Mouse (Mus musculus) forebrain, embryonic 15.5 days (tissue): Measurements from ENCODE around the gene Espn. TPM values are rescaled to one million over a fixed set of nuclear protein-coding genes. Genes with fewer than 3 reads are reported as not detected.

ENCODE experiments used
- ATAC-seq: fragments of 200-750 bp; cut with Nextera tagmentation; replicated peaks from 2 replicates; pipeline ENCODE4 v1.8.0; 2017; ENCODE audit warnings: mild to moderate bottlenecking, moderate TSS enrichment, moderate library complexity
- H3K27ac ChIP-seq: fragments of 300-500 bp; sonication (generic); replicated peaks from 2 replicates; pipeline ENCODE4 v1.5.1; 2015; ENCODE audit warnings: mild to moderate bottlenecking, inconsistent platforms
- H3K27me3 ChIP-seq: fragments of 300-500 bp; sonication (generic); 2 replicates; pipeline ENCODE4 v1.6.1; 2015; ENCODE audit warnings: inconsistent platforms
- H3K36me3 ChIP-seq: fragments of 300-500 bp; sonication (generic); 2 replicates; pipeline ENCODE4 v1.6.1; 2015; ENCODE audit warnings: mild to moderate bottlenecking, inconsistent platforms
- H3K4me1 ChIP-seq: fragments of 300-500 bp; sonication (generic); 2 replicates; pipeline ENCODE4 v1.6.1; 2015; ENCODE audit warnings: inconsistent platforms
- H3K4me2 ChIP-seq: fragments of 300-500 bp; sonication (generic); replicated peaks from 2 replicates; pipeline ENCODE4 v1.6.1; 2015; ENCODE audit warnings: mild to moderate bottlenecking, inconsistent platforms
- H3K4me3 ChIP-seq: fragments of 300-500 bp; sonication (generic); 2 replicates; pipeline ENCODE4 v1.5.1; 2015; ENCODE audit warnings: mild to moderate bottlenecking, inconsistent platforms
- H3K9ac ChIP-seq: fragments of 300-500 bp; sonication (generic); replicated peaks from 2 replicates; pipeline ENCODE4 v1.6.1; 2015; ENCODE audit warnings: mild to moderate bottlenecking, inconsistent platforms
- H3K9me3 ChIP-seq: fragments of 300-500 bp; sonication (generic); 2 replicates; pipeline ENCODE4 v1.6.1; 2016; ENCODE audit warnings: inconsistent platforms
- WGBS: fragments of 180-500 bp; shearing (Covaris S2); methylation state at CpG from one replicate; pipeline ENCODE4 v1.1.7; 2015; ENCODE audit warnings: mixed read lengths; 5-methylcytosine and 5-hydroxymethylcytosine counted together
- polyA plus RNA-seq: library from polyadenylated mRNA; unstranded; fragments of >200 nt; fragmentation: Nextera tagmentation; extraction: Ambion mirVana; gene quantifications from 2 replicates; pipeline ENCODE4 v1.2.1, GENCODE M21; 2015

Gene Espn
- polyA plus RNA-seq, 1 experiment from 2014 or later: 0.10 TPM

DNA sequence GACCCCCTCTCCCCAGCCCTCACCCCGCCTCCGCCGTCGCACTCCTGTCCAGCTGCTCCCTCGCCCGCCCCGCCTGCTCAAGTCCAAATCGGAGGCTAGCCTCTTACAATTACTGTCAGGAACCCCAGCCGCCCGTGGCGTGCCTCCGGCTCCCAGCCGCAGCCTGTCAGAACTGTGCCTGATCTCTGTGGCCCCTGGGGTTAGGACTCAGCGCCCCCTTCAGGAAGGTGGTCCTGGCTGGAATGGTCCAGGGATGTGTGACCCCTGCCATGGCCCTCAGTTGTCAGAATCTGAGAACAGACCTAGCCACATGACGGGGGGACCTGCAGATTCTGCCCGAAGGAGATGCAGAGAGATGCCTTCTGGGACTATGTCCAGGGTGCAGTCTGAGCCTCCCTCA is 38.1 kb downstream of the Espn start:
- peaks cover 46% of the 10 kb centered on the region for H3K27me3 ChIP-seq
- WGBS: 62% methylated on average over 16 of the region's 16 CpGs
- no peak overlapping the region for H3K27ac ChIP-seq
- H3K36me3 ChIP-seq: peaks cover 5% of the 10 kb centered on the region; the same call in 1 of the 2 replicates
- no peak overlapping the region for H3K9ac ChIP-seq
- H3K4me2 ChIP-seq: no peak overlapping the region
- H3K4me3 ChIP-seq: no peak overlapping the region
- H3K4me1 ChIP-seq: peaks cover 5% of the 10 kb centered on the region; the same call in 1 of the 2 replicates
- no peaks in the 10 kb centered on the region for H3K9me3 ChIP-seq
- no peak for ATAC-seq

DNA sequence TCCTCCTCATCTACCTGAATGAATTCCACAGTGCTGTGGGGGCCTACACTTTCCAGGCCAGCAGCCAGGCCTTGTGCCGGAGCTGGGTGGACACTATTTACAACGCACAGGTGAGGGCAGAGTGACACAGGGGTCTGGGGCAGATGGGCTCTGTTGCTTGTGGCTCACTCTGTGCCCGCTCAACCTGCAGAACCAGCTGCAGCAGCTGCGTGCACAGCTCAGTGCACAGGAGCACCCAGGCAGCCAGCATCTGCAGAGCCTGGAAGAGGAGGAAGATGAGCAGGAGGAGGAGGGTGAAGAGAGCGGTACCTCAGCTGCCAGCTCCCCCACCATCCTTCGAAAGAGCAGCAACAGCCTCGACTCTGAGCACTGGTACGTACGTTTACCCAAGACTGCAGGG is 39.8 kb downstream of the Espn start:
- H3K36me3 ChIP-seq: peaks cover 5% of the 10 kb centered on the region; the same call in 1 of the 2 replicates
- H3K4me1 ChIP-seq: peaks cover 19% of the 10 kb centered on the region
- 83% methylated on average over 9 of the region's 9 CpGs for WGBS
- no peaks in the 10 kb centered on the region for H3K9me3 ChIP-seq
- peaks cover 28% of the 10 kb centered on the region for H3K27me3 ChIP-seq
- H3K4me3 ChIP-seq: no peak overlapping the region
- H3K4me2 ChIP-seq: no peak overlapping the region
- no peak overlapping the region for H3K27ac ChIP-seq
- H3K9ac ChIP-seq: no peak overlapping the region
- no peak for ATAC-seq

- H3K27ac ChIP-seq: no peak overlapping the region
- H3K9me3 ChIP-seq: no peaks in the 10 kb centered on the region
- peaks cover 5% of the 10 kb centered on the region; the same call in 1 of the 2 replicates for H3K36me3 ChIP-seq
- peaks cover 12% of the 10 kb centered on the region for H3K27me3 ChIP-seq
- H3K4me2 ChIP-seq: no peak overlapping the region
- H3K4me1 ChIP-seq: peaks cover 15% of the 10 kb centered on the region
- no peak overlapping the region for H3K4me3 ChIP-seq
- 82% methylated on average over 4 of the region's 4 CpGs for WGBS
- ATAC-seq: no peak
- H3K9ac ChIP-seq: no peak overlapping the region
Observed at GRCm38 (mm10) chr4:152110689-152111088, 41.5 kb downstream of the Espn start.

DNA sequence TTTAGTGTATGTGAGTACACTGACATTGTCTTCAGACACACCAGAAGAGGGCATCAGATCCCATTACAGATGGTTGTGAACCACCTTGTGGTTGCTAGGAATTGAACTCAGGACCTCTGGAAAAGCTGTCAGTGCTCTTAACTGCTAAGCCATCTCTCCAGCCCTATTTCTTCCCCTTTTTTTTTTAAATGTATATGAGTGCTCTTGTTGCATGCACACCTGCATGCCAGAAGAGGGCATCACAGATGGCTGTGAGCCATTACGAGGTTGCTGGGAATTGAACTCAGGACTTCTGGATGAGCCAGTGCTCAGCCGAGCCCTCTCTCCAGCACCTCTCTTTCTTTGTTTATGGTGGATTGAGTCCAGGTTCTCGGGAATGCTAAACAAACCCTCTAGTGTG is 42.7 kb downstream of the Espn start:
- no peak overlapping the region for H3K4me2 ChIP-seq
- no peak overlapping the region for H3K9ac ChIP-seq
- peaks cover 15% of the 10 kb centered on the region for H3K4me1 ChIP-seq
- H3K4me3 ChIP-seq: no peak overlapping the region
- H3K36me3 ChIP-seq: peaks cover 5% of the 10 kb centered on the region; the same call in 1 of the 2 replicates
- H3K27me3 ChIP-seq: no peaks in the 10 kb centered on the region; the same call in 1 of the 2 replicates
- H3K27ac ChIP-seq: no peak overlapping the region
- WGBS: 88% methylated on average over 3 of the region's 3 CpGs
- no peaks in the 10 kb centered on the region for H3K9me3 ChIP-seq
- no peak for ATAC-seq

DNA sequence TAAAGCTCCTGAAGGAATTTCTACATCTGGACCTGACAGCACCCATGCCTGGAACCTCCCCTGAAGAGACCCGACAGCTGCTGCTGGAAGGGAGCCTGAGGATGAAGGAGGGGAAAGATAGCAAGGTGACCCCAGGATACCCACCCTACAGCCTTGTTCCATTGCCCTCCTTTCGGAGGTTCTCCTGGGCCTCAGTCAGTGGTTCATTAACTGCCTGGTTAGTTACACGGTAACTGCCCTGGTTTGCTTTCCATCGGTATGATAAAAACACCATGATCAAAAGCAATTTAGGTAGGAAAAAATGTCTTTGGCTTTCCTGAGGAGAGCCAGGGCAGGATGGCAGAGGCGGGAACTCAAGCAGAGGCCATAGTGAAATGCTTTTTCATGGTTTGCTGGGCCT is 43.5 kb downstream of the Espn start:
- H3K4me2 ChIP-seq: peak overlapping the region; percentile 54
- no peaks in the 10 kb centered on the region for H3K27me3 ChIP-seq
- no peak overlapping the region for H3K9ac ChIP-seq
- 91% methylated on average over 5 of the region's 5 CpGs for WGBS
- H3K36me3 ChIP-seq: peaks cover 7% of the 10 kb centered on the region; the same call in 1 of the 2 replicates
- H3K4me3 ChIP-seq: peak overlapping the region; percentile 33
- peaks cover 15% of the 10 kb centered on the region for H3K4me1 ChIP-seq
- no peak overlapping the region for H3K27ac ChIP-seq
- no peak for ATAC-seq
- no peaks in the 10 kb centered on the region for H3K9me3 ChIP-seq

DNA sequence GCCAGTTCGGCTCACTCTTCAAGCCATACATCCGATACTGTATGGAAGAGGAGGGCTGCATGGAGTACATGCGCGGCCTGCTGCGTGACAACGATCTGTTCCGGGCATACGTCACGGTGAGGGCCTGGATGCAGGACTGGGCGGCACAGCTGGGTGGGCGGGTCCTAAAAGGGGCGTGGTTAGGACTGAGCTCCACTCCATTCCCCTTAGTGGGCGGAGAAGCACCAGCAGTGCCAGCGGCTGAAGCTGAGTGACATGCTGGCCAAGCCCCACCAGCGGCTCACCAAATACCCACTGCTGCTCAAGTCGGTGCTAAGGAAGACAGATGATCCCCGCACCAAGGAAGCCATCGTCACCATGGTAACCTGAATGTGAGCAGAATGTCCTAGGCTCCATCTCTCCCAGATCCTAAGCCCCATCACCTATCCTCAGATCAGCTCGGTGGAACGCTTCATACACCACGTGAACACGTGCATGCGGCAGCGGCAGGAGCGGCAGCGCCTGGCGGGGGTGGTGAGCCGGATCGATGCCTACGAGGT is 44.1 kb downstream of the Espn start:
- H3K4me2 ChIP-seq: peak overlapping the region; percentile 54
- 0 out of 2 replicates have a peak overlapping the region, but pooled peaks have one; percentile 1 for H3K9ac ChIP-seq
- ATAC-seq: peak; percentile 88
- H3K27ac ChIP-seq: peak overlapping the region; percentile 45; the same call in 1 of the 2 replicates
- WGBS: 9% methylated on average over 30 of the region's 30 CpGs
- peak overlapping the region; percentile 33 for H3K4me3 ChIP-seq
- peaks cover 15% of the 10 kb centered on the region for H3K4me1 ChIP-seq
- no peaks in the 10 kb centered on the region for H3K9me3 ChIP-seq
- H3K27me3 ChIP-seq: no peaks in the 10 kb centered on the region
- peaks cover 7% of the 10 kb centered on the region; the same call in 1 of the 2 replicates for H3K36me3 ChIP-seq

- no peaks in the 10 kb centered on the region for H3K9me3 ChIP-seq
- H3K4me2 ChIP-seq: peak overlapping the region; percentile 54
- H3K9ac ChIP-seq: 0 out of 2 replicates have a peak overlapping the region, but pooled peaks have one; percentile 1
- peak overlapping the region; percentile 33 for H3K4me3 ChIP-seq
- 2% methylated on average over 23 of the region's 24 CpGs for whole genome bisulfite sequencing
- no peaks in the 10 kb centered on the region for H3K27me3 ChIP-seq
- peaks cover 7% of the 10 kb centered on the region; the same call in 1 of the 2 replicates for H3K36me3 ChIP-seq
- H3K27ac ChIP-seq: 0 out of 2 replicates have a peak overlapping the region, but pooled peaks have one; percentile 45
- peaks cover 15% of the 10 kb centered on the region for H3K4me1 ChIP-seq
- peak; percentile 45 for ATAC-seq
Observed at GRCm38 (mm10) chr4:152107493-152107892, 44.7 kb downstream of the Espn start.

GRCm38 (mm10) chr4:152106746-152107145 is 45.4 kb downstream of the Espn start:
- Histone ChIP-seq H3K4me2 (no peak overlapping the region), H3K4me3 (no peak overlapping the region), H3K36me3 (peaks cover 7% of the 10 kb centered on the region; the same call in 1 of the 2 replicates), H3K9me3 (no peaks in the 10 kb centered on the region), H3K4me1 (peaks cover 15% of the 10 kb centered on the region), H3K27ac (no peak overlapping the region), H3K27me3 (no peaks in the 10 kb centered on the region), H3K9ac (no peak overlapping the region)
- ATAC-seq: no peak
- 56% methylated on average over 9 of the region's 9 CpGs for WGBS

DNA sequence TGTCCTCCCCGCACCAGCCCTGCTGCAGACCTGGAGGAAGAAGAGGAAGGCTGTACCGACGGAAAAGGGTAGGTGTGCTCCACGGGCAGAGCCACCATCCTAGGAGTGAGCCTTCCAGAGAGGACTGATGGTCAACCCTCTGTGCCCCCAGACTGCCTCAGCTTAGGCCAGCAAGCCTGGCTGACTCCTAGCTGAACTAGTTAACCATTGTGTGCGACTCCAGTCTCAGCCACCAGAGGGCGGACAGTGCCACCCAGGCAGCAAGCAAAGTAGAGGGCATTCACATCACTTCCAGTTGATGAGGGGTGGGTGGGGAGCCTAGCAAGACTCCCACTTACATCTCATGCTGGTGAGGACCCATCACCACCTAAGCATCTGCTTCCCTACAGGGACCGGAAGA is 49.1 kb downstream of the Espn start:
- Histone ChIP-seq H3K36me3 (peaks cover 3% of the 10 kb centered on the region; the same call in 1 of the 2 replicates), H3K27me3 (no peaks in the 10 kb centered on the region), H3K4me3 (no peak overlapping the region), H3K4me2 (no peak overlapping the region), H3K9me3 (no peaks in the 10 kb centered on the region), H3K27ac (no peak overlapping the region), H3K4me1 (peaks cover 8% of the 10 kb centered on the region), H3K9ac (no peak overlapping the region)
- ATAC-seq: no peak
- 34% methylated on average over 7 of the region's 7 CpGs for WGBS

DNA sequence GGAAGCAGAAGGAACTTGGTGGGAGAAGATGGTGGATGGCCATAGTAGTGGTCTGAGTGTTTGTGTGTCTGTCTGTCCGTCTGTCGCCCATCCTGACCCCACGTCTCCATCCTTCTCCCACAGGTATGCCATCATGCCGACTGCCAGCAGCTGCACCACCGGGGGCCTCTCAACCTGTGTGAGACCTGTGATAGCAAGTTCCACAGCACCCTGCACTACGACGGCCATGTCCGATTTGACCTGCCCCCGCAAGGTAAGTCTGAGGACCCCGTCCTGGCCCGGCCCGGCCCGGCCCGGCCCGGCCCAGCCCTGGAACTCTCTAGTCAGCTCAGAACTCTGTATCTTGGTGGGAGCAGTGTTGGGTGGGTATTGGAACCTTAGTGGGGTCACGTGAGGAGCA is 50.2 kb downstream of the Espn start:
- Histone ChIP-seq H3K4me3 (no peak overlapping the region), H3K36me3 (peaks cover 3% of the 10 kb centered on the region; the same call in 1 of the 2 replicates), H3K27ac (no peak overlapping the region), H3K27me3 (no peaks in the 10 kb centered on the region), H3K9me3 (no peaks in the 10 kb centered on the region), H3K9ac (no peak overlapping the region), H3K4me2 (no peak overlapping the region), H3K4me1 (no peaks in the 10 kb centered on the region)
- ATAC-seq: no peak
- WGBS: 89% methylated on average over 16 of the region's 16 CpGs

DNA sequence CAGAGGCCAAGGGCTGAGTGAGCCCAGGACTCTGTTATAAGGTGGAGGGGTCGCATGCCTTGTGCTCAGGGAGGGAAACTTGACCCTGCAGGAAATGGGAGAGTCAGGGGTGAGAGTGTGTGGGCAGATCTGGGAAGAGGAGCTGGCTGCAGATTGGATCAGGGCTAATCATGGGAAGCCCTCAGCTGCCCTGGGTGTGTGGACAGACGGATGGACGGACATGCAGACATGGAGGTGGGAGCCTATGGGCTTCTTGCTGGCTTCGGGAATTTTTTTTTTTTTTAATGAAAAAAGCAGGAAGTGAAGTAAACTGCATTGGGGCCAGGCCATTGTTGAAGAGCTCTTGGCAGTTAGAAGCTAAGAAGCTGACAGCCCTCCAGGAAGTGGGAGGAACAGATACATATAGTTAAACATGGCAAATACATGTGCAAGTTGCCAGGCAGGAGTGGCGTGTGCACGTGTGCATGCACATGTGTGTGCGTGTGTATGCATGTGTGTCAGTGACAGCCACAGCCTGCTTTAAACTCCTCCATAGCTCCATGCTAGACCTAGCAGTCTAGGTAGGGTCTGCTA is 51.0 kb downstream of the Espn start:
- Histone ChIP-seq H3K9me3 (no peaks in the 10 kb centered on the region), H3K9ac (no peak overlapping the region), H3K4me3 (no peak overlapping the region), H3K27ac (no peak overlapping the region), H3K36me3 (peaks cover 3% of the 10 kb centered on the region; the same call in 1 of the 2 replicates), H3K4me1 (no peaks in the 10 kb centered on the region), H3K4me2 (no peak overlapping the region), H3K27me3 (no peaks in the 10 kb centered on the region)
- 84% methylated on average over 7 of the region's 7 CpGs for WGBS
- no peak for ATAC-seq

DNA sequence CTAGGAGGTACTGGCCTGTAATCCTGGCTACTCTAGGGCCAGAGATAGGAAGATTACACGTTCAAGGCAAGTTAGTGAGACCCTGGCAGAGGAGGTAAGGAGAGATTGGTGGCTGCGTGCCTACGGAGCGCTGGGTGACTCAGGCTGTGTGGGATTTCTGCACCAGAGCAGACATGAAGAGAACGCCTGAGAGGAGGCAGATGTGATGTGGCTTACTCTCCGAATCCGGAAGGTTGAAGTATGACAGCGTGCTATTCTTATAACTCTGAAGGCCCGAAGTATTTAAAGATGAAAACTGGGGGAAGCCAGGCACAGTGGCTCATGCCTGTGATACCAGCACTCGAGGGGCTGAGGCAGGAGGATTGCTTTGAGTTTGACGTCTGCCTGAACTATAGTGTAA is 51.6 kb downstream of the Espn start:
- Histone ChIP-seq H3K9me3 (no peaks in the 10 kb centered on the region), H3K27ac (no peak overlapping the region), H3K4me1 (no peaks in the 10 kb centered on the region), H3K4me2 (no peak overlapping the region), H3K4me3 (no peak overlapping the region), H3K27me3 (no peaks in the 10 kb centered on the region), H3K9ac (no peak overlapping the region), H3K36me3 (peaks cover 3% of the 10 kb centered on the region; the same call in 1 of the 2 replicates)
- ATAC-seq: no peak
- 79% methylated on average over 11 of the region's 11 CpGs for WGBS
